Mouse (Mus musculus) liver, postnatal 0 days (tissue): Measurements from ENCODE around the gene A930009A15Rik. TPM values are rescaled to one million over a fixed set of nuclear protein-coding genes. Genes with fewer than 3 reads are reported as not detected.

Source experiments
- ATAC-seq: fragments of 200-750 bp; cut with Nextera tagmentation; 2 replicates; pipeline ENCODE4 v1.8.0; 2017; ENCODE audit warnings: mild to moderate bottlenecking, moderate library complexity
- DNase-seq: peaks from one replicate; pipeline ENCODE4 v3.0.0-alpha.2; 2016
- H3K27ac ChIP-seq: fragments of 300-500 bp; sonication (generic); 2 replicates; pipeline ENCODE4 v1.5.1; 2014; ENCODE audit warnings: antibody characterized with exemption, moderate library complexity, mild to moderate bottlenecking, low read depth
- H3K27me3 ChIP-seq: fragments of 300-500 bp; sonication (generic); 2 replicates; pipeline ENCODE4 v1.6.1; 2014; ENCODE audit warnings: low read length, control low read depth, mixed read lengths; ENCODE audit not compliant: insufficient read depth
- H3K36me3 ChIP-seq: fragments of 300-500 bp; sonication (generic); replicated peaks from 2 replicates; pipeline ENCODE4 v1.6.1; 2014; ENCODE audit warnings: mild to moderate bottlenecking, control low read depth, low read length, moderate library complexity, mixed read lengths; ENCODE audit not compliant: insufficient read depth
- H3K4me1 ChIP-seq: fragments of 300-500 bp; sonication (generic); 2 replicates; pipeline ENCODE4 v1.6.1; 2014; ENCODE audit warnings: antibody characterized with exemption, mild to moderate bottlenecking, control low read depth; ENCODE audit not compliant: insufficient read depth
- H3K4me2 ChIP-seq: fragments of 300-500 bp; sonication (generic); 2 replicates; pipeline ENCODE4 v1.6.1; 2014; ENCODE audit warnings: low read depth, mild to moderate bottlenecking, low read length, moderate library complexity, mixed read lengths
- H3K4me3 ChIP-seq: fragments of 300-500 bp; sonication (generic); 2 replicates; pipeline ENCODE4 v1.5.1; 2014; ENCODE audit warnings: low read depth, low read length
- H3K9ac ChIP-seq: fragments of 300-500 bp; sonication (generic); replicated peaks from 2 replicates; pipeline ENCODE4 v1.6.1; 2014; ENCODE audit warnings: mild to moderate bottlenecking, moderate library complexity
- H3K9me3 ChIP-seq: fragments of 300-500 bp; sonication (generic); 2 replicates; pipeline ENCODE4 v1.6.1; 2016; ENCODE audit warnings: mild to moderate bottlenecking, control low read depth, low read length, mixed read lengths
- CTCF ChIP-seq: sonication (generic); IDR thresholded peaks from 2 replicates; pipeline ENCODE4 v1.5.1; 2016; ENCODE audit warnings: antibody characterized with exemption, low read depth
- EP300 ChIP-seq: IDR thresholded peaks from 2 replicates; pipeline ENCODE4 v1.6.1; 2016; ENCODE audit warnings: antibody characterized with exemption, low read depth, mild to moderate bottlenecking
- WGBS: fragments of 180-500 bp; shearing (Covaris S2); extraction: QIAGEN DNeasy Blood & Tissue Kit; methylation state at CpG from one replicate; pipeline ENCODE4 v1.1.7; 2014; ENCODE audit not compliant: insufficient replicate concordance; 5-methylcytosine and 5-hydroxymethylcytosine counted together
- polyA plus RNA-seq: library from polyadenylated mRNA; unstranded; fragments of >200 nt; fragmentation: Nextera tagmentation; extraction: Ambion mirVana; gene quantifications from 2 replicates; pipeline ENCODE4 v1.2.1, GENCODE M21; 2015

Gene A930009A15Rik
- polyA plus RNA-seq = 0.25 and 0.56 TPM in 2 replicates

DNA sequence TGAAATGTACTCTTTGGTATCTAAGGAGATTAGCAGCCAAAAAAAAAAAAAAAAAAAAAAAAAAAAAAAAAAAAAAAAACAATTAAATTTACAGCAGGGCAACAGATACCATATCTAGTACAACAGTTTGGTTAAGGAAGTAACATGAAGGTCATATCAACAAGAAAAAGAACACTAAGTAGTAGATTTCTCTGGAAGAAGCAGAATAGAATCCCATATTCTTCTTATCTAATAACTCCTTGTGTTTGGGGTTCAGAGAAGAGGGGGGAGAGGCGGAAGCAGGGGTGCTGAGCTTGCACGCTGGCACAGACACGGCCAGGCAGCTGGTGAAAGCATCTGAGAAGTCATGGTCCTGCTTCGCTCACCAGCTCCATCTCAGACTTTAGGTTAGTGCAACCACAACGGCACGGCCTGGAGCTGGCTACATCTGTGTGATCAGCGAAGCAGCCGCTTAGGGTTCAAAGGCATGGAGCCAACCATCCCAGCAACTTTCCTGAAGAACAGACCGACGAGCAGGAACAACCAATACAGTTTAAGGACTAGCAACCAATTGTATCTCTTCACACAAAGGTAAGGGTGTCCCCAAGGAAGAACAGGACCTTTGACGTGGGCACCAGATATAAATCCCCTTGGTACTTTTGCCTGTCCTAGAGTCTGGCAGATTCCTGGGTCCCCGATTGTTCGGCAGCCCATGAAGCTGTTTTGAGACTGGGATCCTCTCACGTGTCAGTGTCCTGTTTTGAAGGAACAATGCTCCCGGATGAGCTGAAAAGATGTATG lies at the start of gene A930009A15Rik:
Gene A930009A15Rik, plus strand, starts transcription at position 275 of the 780 bp plus-strand sequence.
- Histone ChIP-seq H3K9ac (no peak within 1 kb of the TSS), H3K36me3 (no peaks in the 10 kb centered on the region), H3K27ac (no peak within 1 kb of the TSS), H3K9me3 (no peaks in the 10 kb centered on the region), H3K27me3 (no peaks in the 10 kb centered on the region), H3K4me1 (no peaks in the 10 kb centered on the region), H3K4me2 (no peak within 1 kb of the TSS), H3K4me3 (no peak within 1 kb of the TSS)
- TF ChIP-seq EP300 (no peak), CTCF (no peak)
- WGBS = 76% methylated on average over 15 of the region's 15 CpGs
- DNase-seq (no peak), ATAC-seq (no peak)

DNA sequence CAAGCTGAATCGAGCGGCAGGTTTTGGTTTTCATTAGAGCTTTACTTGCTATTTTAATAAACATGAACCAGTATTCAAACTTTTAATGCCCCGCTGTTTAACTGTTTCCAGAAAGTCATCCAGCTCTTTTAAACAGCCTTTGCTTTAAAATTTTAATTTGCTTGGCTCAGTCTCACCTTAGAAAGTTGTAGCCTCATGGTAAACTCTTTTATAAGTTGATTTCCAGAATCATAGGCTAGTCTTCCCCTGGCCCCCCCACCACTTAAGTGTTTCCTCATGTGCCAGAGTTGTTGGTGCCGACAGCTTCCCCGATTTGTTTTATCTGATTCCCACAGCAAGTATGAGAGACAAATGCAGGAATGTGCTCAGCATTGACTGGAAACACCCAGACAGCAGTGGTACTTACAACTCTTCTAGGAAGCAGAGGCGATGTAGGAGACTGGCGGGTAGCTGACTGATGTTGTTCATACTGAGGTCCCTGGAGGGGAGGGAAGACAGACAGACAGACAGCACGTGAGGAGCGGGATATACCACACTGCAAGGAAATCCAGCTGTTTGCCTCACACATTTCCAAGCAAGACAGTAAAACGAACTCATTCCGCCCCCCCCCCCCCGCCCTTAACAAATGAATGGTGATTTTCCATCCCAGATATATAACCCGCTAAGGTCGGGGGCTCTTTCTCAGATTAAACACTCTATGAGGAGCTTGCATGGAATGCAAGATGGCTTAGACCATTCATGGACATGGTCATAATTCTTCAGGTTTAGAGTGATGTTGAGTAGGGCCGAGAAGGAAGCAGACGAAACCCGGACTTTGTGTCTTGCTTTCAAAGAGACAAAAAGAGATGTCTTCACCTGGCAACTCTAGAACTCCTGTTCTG lies 49.3 kb upstream of the A930009A15Rik start:
- no peaks in the 10 kb centered on the region for H3K36me3 ChIP-seq
- H3K4me2 ChIP-seq = no peak overlapping the region
- no peaks in the 10 kb centered on the region for H3K27me3 ChIP-seq
- H3K27ac ChIP-seq = no peak overlapping the region
- no peak for DNase-seq
- no peak for ATAC-seq
- no peak overlapping the region for H3K9ac ChIP-seq
- WGBS = 67% methylated on average over 17 of the region's 17 CpGs
- TF ChIP-seq CTCF (no peak), EP300 (no peak)
- H3K9me3 ChIP-seq = no peaks in the 10 kb centered on the region
- no peak overlapping the region for H3K4me3 ChIP-seq
- no peaks in the 10 kb centered on the region for H3K4me1 ChIP-seq

DNA sequence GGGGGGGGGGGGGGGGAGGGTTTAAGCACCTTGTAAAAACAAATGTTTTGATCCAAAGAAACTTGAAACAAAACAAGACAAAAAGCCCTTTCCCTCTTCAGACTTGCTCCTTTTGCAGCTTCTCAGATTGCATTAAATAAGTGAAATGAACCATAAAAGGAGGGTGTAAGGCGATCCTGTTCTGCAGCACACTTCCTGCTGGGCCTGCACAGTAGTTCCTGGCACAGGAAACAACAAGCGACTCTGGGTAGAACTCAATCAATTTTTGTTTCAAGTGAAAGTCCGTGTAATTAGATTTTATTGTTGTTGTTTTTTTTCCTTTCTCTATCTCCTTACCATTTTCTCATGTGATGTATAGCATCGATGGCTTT lies 48.7 kb upstream of the A930009A15Rik start:
- Histone ChIP-seq H3K36me3 (no peaks in the 10 kb centered on the region), H3K9ac (no peak overlapping the region), H3K9me3 (no peaks in the 10 kb centered on the region), H3K27me3 (no peaks in the 10 kb centered on the region), H3K4me2 (no peak overlapping the region), H3K4me3 (no peak overlapping the region), H3K4me1 (no peaks in the 10 kb centered on the region), H3K27ac (no peak overlapping the region)
- ATAC-seq (no peak), DNase-seq (no peak)
- 43% methylated on average over 4 of the region's 4 CpGs for WGBS
- TF ChIP-seq EP300 = no peak
- TF ChIP-seq CTCF = no peak

DNA sequence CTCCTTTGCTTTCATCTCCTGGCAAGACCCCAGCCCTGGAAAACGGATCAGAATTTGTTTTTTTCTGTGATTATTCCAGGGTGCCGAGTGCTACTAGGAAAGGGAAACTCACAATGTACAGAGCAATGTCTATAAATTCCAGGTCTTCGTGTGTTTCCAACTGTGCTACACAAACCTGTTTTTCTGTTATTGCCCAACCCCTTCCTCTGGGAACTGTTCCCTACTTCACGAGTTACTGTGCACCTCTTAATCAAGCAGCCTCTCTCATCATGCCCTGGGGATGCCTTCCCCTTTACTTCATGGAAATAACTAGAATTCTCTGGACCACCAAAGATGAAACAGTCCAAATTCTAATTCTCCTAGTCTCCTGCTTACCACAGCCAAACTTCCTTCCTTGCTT lies 40.9 kb upstream of the A930009A15Rik start:
- Histone ChIP-seq H3K36me3 (no peaks in the 10 kb centered on the region), H3K9me3 (no peaks in the 10 kb centered on the region), H3K9ac (no peak overlapping the region), H3K27me3 (no peaks in the 10 kb centered on the region), H3K4me2 (no peak overlapping the region), H3K27ac (no peak overlapping the region), H3K4me3 (no peak overlapping the region), H3K4me1 (no peaks in the 10 kb centered on the region)
- no peak for TF ChIP-seq EP300
- TF ChIP-seq CTCF = no peak
- 67% methylated on average over 4 of the region's 4 CpGs for WGBS
- DNase-seq (no peak), ATAC-seq (no peak)

DNA sequence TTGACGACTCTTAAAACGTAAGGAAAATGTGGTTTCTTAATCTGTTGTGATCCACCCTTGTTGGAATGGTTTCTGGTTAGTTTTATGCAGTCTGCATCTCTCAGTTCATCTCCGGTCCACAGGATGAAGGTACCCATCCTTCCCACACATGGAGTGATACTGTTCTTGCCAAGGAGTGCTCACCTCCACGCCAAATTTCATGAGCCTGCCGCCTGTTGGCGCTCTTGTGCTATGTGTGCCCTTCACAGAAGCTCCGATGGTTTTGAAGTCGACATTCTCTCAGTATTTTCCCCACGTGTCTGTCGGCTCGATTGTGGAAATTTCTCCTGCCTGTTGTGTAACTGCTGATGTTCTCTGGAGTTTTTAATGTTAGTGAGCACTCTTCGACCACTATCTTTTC lies 40.0 kb upstream of the A930009A15Rik start:
- no peak overlapping the region for H3K4me3 ChIP-seq
- TF ChIP-seq CTCF (no peak), EP300 (no peak)
- WGBS = 77% methylated on average over 12 of the region's 12 CpGs
- H3K27me3 ChIP-seq = no peaks in the 10 kb centered on the region
- no peak overlapping the region for H3K9ac ChIP-seq
- H3K36me3 ChIP-seq = no peaks in the 10 kb centered on the region
- no peaks in the 10 kb centered on the region for H3K9me3 ChIP-seq
- H3K27ac ChIP-seq = no peak overlapping the region
- no peaks in the 10 kb centered on the region for H3K4me1 ChIP-seq
- DNase-seq (no peak), ATAC-seq (no peak)
- no peak overlapping the region for H3K4me2 ChIP-seq

DNA sequence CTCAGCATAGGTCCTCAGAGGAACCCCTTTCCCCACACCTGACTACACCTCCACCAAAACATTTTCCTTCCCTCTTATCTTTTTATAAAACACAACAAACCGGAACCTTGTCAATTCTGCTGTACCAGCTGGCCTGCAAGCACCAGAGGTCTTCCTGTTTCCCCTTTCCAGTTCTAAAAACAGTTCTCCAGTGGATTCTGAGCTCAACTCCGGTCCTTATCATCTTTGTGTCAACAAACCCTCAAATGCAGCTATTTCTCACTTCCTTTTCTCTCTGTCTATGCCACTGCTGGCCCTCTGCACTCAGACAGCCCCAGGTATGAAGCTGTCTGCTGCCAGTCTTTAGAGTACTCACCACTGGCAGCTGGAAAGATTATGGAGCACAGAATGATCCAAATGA lies 39.0 kb upstream of the A930009A15Rik start:
- WGBS = 0% methylated on average over 2 of the region's 2 CpGs
- ATAC-seq = no peak
- no peak overlapping the region for H3K4me3 ChIP-seq
- TF ChIP-seq EP300 = no peak
- no peak for TF ChIP-seq CTCF
- H3K27ac ChIP-seq = no peak overlapping the region
- no peak overlapping the region for H3K9ac ChIP-seq
- no peaks in the 10 kb centered on the region for H3K27me3 ChIP-seq
- no peaks in the 10 kb centered on the region for H3K9me3 ChIP-seq
- no peak for DNase-seq
- H3K4me2 ChIP-seq = no peak overlapping the region
- H3K36me3 ChIP-seq = no peaks in the 10 kb centered on the region
- H3K4me1 ChIP-seq = no peaks in the 10 kb centered on the region
